Mouse (Mus musculus) mouse embryonic stem cell (cell line): ENCODE measurements around the gene Igfbp4.

Experiments
- in situ Hi-C, 2 experiments: fragments of 300-500 bp; cut with MboI; formaldehyde crosslinking; loops; 1 replicate in 1 of 2; 3 replicates in 1 of 2; pipeline ENCODE4 v1.14.3; 2019 to 2020; ENCODE audit warnings: low sequenced_read_pairs in 2 of 2, low pct_unique_long_range_greater_than_20kb in 1 of 2, mixed read lengths in 1 of 2; ENCODE audit not compliant: unreplicated experiment in 1 of 2

Gene Igfbp4

GRCm38 (mm10) chr11:99041051-99041729 is at the start of gene Igfbp4:
Gene Igfbp4 (plus strand): TSS chr11:99041244.
- in situ Hi-C loops, result no loop called here

DNA sequence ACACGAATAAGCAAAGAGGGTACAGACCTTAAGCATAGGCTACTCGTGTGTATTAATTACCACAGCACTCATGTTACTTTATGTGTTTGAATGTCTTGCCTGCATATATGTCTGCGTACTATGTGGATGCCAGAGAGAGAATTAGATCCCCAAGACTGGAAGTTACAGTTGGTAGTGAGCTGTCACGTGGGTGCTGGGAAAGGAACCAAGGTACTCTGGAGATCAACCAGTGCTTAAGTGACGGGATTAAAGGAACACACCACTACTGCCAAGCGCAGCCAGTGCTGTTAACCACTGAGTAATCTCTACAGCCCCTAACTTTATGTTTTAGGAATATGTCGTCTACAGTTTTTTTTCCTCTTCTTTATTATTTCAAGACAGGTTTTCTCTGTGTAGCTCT is 45.1 kb upstream of the Igfbp4 start:
- in situ Hi-C loops, result no loop called here

DNA sequence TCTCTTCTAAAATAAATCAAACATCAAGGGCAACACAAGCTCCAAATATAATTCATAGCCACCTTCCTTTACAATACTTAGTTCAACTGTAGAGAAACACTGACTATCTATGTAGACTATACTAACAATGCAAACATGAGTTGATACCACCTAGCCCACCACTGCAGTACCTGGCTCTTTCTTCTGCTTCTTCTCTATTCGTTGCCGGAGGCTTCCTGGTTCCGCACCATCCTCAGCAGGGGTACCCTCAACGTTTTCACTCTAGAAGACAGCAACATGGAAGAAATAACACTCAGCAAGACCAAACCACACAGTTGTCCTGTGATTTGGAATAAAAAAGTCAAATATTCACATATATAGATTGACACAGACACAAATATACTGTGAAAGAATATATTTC is 43.4 kb upstream of the Igfbp4 start:
- in situ Hi-C loops, result no loop called here

- in situ Hi-C loops, result no loop called here
These were observed 42.3 kb upstream of the Igfbp4 start for GRCm38 (mm10) chr11:98998776-98999175.

DNA sequence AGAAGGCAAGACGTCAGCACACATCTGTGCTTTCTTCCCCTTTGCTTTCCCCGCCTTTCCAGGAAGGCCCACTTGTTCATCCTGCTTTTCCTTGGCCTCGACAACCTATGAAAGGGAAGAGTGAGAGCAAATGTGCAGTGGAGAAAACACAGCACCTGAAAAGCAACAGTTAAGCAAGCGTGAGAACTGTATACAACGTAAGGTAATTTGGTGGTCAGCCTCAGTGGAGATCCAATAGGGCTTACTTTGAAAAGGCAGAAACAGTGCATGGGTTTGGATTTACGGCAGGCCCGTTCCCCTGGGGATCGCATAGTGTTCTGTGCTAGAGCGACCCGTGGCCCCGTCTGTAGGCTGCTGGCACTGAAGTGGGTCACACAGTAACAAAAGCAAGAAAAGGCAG is 41.8 kb upstream of the Igfbp4 start:
- in situ Hi-C loops, result no loop called here

GRCm38 (mm10) chr11:99006788-99007187 is 34.3 kb upstream of the Igfbp4 start:
- in situ Hi-C loops, result loop anchor here (10.0 to 25.0 kb wide), 4 partner anchors 92 to 1844 kb away; partner anchors contain the start of gene Tbkbp1 (in 1 of the 2)

GRCm38 (mm10) chr11:99010124-99010523 is 30.9 kb upstream of the Igfbp4 start:
- in situ Hi-C loops, result loop anchor here (5.0 to 25.0 kb wide), 5 partner anchors 93 to 1848 kb away; partner anchors contain the start of gene Tbkbp1 (in 1 of the 2)

GRCm38 (mm10) chr11:99010706-99011105 is 30.3 kb upstream of the Igfbp4 start:
- in situ Hi-C loops, result loop anchor here (5.0 to 25.0 kb wide), 5 partner anchors 93 to 1848 kb away; partner anchors contain the start of gene Tbkbp1 (in 1 of the 2)

- in situ Hi-C loops, result loop anchor here (5.0 to 25.0 kb wide), 5 partner anchors 97 to 1852 kb away; partner anchors contain the start of gene Tbkbp1 (in 1 of the 2)
These were observed 27.2 kb upstream of the Igfbp4 start for GRCm38 (mm10) chr11:99013856-99014255.

GRCm38 (mm10) chr11:99019844-99020243 is 21.2 kb upstream of the Igfbp4 start:
- in situ Hi-C loops, result loop anchor here (10.0 to 25.0 kb wide), 4 partner anchors 783 to 1858 kb away; partner anchors contain the start of gene Tbkbp1 (in 1 of the 2)

DNA sequence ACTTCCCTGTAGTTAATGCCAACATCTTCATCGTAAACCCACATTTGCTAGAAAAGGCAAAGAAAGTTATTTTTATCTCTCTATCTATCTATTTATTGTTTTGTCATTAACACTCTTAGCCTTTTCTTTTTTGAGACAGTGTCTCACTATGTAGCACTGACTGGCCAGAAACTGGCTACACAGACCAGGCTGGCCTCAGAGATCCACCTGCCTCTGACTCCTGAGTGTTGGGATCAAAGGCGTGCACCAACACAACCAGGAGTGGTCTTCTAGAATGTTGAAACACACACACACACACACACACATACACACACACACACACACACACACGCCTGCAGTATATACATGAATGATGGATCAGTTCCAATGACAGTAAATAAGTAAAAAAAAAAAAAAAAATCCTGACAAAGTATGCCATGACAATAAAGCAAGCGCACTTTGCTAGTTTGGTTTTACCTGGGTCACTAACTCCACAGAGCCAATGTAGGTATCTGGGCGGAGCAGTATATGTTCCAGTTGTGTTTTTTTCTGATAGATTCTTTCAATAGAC is 18.6 kb upstream of the Igfbp4 start:
- in situ Hi-C loops, result loop anchor here (25.0 kb wide), 3 partner anchors 785 to 1860 kb away; partner anchors contain the start of gene Tbkbp1 (in 1 of the 2)

DNA sequence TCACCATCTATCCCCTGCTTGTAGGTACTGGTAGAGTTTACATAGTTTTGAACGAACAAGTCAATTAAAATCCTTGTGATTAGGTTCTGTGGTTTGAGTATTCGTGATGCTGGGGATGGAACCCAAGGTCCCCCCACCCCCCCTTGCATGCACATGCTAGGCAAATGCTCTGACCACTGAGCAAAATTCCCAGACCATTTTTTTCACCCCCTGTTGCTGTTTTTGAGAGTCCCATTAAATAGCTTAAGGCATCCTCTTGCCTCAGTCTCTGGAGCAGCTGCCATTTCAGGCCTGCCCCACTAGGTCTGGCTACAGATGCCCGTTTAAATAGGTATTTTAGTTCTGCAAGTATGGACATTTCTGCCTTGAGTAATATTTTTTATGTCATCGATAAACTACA is 17.9 kb upstream of the Igfbp4 start:
- in situ Hi-C loops, result loop anchor here (25.0 kb wide), 3 partner anchors 786 to 1861 kb away; partner anchors contain the start of gene Tbkbp1 (in 1 of the 2)

- in situ Hi-C loops, result loop anchor here (25.0 kb wide), 3 partner anchors 786 to 1861 kb away; partner anchors contain the start of gene Tbkbp1 (in 1 of the 2)
These were observed 17.3 kb upstream of the Igfbp4 start, which contains the start of gene Top2a for GRCm38 (mm10) chr11:99023500-99024467. Gene Top2a (minus strand): TSS chr11:99024189.

- in situ Hi-C loops, result loop anchor here (25.0 kb wide), 3 partner anchors 787 to 1862 kb away; partner anchors contain the start of gene Tbkbp1 (in 1 of the 2)
These were observed 16.4 kb upstream of the Igfbp4 start for GRCm38 (mm10) chr11:99024468-99025134.

DNA sequence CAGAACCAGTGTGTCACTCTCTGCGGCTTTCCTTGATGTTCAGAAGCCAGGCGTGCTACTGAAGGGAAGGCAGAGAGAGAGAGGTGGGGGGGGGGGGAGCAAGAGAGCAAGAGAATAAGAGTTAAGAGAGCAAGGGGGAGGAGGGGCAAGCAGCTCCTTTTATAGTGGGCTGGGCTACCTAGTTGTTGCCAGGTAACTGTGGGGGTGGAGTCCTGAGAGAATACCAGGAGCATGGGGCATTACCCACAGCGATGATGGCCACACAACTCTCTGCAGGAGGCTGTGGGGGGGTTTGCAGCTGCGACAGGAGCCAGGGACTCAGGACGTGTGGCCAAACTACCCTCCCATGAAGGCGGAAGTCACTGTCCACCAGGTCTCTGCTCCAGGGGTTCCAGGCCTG is 15.2 kb upstream of the Igfbp4 start:
- in situ Hi-C loops, result no loop called here

GRCm38 (mm10) chr11:99026899-99027440 is 14.1 kb upstream of the Igfbp4 start:
- in situ Hi-C loops, result no loop called here

DNA sequence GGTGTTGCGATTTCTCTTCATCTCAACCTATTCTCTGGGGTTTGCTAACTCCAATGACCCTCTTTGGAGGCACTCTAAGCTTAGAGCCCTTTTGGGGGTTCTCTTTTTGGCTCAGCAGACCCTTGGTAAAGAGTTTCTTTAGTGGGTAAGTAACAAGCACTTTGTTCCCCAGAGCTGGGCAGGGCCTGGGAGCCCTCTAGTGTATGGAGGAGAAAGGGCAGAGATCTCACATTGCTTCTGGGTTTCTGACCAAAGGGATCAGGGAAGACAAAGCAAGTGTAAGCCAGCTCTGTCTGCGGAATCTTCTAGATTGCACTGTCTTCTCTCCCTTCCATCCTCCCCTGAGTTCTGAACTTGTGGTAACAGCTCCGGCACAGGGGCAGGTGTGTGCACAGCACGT is 5.7 kb upstream of the Igfbp4 start:
- in situ Hi-C loops, result loop anchor here in 1 of 2 experiments (10.0 kb wide), 1 partner anchor 79 kb away; no protein-coding TSS in a partner anchor
